Mouse (Mus musculus): ENCODE results near the gene Clmp.
"Not testable (repeated sequence)": the region's sequence is repeated elsewhere in the genome, so short reads cannot be mapped to it uniquely, and the experiment has no call there.

Gene Clmp

DNA sequence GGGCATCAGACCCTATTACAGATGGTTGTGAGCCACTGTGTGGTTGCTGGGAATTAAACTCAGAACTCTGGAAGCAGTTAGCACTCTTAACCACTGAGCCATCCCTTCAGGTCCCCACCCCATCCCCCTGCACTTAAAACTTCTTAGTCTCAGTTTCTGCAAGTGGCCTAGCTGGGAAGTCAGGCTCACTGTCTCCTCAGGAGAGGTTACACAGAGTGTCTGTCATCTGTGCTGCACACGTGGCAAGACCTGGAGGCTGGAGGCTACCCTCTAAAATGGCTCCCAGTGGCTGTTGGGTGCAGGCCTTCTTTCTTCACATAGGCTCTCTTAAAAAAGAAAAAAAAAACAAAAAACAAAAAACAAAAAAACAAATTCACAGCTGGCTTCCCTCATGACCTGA lies 90.3 kb downstream of the Clmp start:
- no peak for DNase-seq (ENCODE audit: low read depth, low spot score)

DNA sequence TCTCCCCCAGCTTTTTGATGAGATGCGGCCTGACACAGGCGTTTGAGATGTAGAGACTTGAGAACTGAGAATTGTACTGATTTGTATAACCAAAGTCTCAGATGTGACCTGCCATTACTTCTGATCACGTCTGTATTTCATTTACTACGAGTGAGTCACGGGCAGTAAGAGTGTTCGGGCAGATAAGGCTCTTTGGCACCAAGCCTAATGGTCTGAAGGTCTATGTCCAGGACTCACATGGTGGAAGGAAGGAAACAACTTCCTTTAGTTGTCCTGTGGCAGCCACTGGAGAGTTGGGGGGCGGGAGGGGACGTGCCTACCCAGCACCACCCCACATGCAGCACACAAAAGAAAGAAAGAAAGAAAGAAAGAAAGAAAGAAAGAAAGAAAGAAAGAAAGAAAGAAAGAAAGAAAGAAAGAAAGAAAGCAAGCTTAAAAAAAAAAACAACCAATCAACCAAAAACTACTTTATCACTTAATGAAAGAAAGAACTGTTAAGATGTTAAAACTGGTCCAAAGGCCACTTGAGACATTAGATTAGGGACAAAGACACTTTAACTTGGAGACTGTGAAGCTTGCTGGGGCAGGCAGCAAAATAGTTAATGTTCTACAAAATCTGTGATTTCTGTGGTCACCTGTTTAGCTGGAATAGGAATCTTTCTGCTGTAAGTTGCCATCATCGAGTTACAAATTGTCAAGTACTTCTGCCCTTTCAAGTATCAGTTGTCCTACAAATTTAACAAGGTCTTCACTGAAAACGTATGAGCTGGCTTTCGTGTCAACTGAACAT lies 90.9 kb downstream of the Clmp start:
- DNase-seq (ENCODE audit: low read depth, low spot score): no peak

DNA sequence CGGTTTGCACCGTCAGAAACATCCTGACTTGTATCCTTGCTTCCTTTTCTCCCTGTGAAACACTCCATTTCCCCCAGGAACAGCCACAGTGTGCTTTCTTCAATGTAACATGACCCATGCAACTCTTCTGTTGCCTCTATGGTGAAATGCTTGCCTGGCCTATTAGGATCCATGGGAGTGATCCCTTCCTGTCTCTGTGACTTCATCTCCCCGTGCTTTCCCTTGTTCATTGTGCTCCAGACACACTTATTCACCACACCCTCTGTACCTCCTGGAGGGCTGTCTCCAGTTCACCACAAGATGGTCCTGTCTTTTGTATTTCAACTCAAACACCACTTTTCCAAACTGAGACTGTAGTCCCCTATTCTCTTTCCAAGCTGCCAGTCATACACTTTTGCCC lies 94.3 kb downstream of the Clmp start:
- no peak for DNase-seq (ENCODE audit: low read depth, low spot score)

DNA sequence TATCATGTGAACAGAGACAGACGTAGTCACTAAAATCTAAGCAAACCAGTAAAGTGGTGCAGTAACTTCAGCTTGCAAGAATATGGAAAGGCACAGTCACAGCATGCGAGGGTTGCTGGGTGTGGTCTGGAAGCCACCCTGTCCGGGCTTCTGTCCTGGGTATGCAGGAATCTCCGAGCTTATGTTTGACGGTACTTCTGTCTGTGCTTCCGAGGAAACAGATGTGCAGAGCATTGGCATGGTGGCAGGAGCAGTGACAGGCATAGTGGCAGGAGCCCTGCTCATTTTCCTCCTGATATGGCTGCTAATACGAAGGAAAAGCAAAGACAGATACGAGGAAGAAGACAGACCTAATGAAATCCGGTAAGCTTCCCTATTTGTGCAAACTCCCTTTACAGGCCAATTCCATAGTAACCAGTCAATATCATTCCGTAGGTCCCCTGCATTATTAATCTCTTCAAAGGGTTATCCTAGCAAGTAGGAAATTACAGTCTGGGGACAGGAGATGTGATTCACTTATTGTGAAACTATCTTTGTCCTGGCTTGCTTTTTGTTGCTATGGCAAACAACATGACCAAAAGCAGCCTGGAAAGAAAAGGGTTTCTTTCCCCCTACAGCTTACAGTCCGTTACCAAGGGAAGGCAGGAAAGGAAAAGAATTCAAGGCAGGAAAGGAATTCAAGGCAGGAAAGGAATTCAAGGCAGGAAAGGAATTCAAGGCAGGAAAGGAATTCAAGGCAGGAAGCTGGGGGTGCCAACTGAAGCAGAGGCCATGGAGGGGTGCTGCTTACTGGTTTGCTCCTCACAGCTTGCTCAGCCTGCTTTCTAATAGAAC lies 95.3 kb downstream of the Clmp start:
- no peak for DNase-seq (ENCODE audit: low read depth, low spot score)

DNA sequence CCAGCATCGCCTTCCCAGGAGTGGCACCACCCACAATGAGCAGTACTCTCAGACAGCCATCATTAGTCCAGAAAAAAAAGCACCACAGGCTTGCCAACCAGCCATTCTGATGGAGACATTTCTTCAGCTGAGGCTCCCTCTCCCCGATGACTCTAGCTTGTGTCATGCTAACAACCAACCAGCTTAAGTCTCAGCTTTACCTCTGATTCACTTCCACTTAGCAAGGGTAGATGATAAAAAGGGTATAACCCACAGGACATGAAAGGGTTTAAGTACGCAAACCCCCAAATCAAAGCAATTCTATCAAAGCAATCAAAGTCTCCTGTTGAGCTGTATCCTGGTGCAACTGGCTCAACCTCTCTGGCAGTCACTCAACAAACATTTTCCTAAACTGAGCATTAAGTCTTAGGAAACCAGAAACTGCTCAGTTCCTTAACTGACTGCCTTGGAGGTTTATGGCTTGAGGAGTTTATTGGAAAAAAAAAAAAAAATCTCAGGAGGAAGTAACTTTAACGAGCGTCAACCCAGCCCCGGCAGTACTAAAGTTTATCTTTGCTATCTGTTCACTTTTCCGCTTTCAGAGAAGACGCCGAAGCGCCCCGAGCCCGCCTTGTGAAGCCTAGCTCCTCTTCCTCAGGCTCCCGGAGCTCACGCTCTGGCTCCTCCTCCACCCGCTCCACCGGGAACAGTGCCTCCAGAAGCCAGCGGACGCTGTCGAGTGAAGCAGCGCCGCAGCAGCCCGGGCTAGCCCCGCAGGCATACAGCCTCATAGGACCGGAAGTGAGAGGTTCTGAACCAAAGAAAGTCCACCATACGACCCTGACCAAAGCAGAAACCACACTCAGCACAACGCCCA lies 96.2 kb downstream of the Clmp start:
- DNase-seq (ENCODE audit: low read depth, low spot score): no peak

DNA sequence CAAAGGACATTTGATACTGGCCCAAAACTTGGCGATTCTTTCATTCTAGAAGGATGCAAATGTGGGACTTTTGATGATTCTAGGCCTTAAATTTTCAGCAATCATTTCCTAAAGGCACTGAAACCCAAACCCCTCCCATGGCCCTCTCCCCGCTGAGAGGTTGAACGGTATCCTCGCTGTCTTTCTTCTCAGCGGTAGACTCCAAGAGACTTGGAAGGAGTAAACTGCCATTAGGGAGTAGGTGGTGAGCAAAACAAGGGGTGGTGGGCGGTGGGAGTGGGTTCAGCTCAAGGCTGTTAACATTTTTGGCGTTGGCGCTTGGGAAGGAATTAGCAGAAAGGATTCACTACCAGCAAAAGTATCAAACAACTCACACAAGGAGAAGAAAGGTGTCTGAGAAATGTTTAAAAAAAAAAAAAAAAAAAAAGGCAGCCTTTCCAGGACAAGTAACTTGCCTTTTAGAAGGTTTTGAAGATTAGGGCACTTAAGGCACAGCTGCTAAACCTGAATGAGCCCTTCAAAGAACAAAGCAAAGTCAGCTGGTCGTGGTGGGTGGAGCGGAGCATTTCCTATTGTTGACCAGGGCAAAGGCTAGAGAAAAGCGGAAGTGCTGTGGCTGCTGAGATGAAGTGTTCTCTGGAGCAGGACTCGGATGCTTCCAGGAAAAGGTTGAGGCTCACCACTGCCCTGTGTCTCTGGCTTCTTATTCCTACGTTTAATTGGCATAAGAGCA lies 98.0 kb downstream of the Clmp start:
- no peak for DNase-seq (ENCODE audit: low read depth, low spot score)

DNA sequence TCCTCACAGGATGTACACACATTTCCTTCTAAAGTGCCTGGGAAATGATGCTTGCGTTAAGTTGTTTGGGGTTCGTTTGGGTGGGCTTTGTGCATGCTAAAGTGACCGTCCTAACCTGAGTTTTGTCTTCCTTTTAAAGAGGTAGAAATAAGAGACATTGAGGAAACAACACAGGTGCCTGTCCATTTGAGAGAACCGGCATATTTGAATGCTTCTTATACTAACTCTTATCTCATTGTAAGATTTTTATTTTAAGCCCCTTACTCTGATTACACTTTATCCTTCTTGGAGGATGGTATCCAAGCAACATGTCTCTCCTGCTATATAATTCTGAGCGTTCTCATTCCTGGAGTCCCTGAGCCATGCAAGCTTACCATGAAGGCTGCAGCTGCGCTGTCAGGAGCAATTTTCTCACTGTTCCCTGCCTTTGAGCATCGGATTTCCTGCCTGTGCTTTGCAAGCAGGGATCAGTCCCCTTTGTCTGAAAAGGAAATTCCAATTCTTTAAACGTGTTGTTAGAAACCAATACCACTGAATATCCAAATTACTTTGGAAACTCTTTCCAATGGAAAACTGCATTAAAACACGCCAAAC lies 98.7 kb downstream of the Clmp start:
- DNase-seq (ENCODE audit: low read depth, low spot score): no peak

DNA sequence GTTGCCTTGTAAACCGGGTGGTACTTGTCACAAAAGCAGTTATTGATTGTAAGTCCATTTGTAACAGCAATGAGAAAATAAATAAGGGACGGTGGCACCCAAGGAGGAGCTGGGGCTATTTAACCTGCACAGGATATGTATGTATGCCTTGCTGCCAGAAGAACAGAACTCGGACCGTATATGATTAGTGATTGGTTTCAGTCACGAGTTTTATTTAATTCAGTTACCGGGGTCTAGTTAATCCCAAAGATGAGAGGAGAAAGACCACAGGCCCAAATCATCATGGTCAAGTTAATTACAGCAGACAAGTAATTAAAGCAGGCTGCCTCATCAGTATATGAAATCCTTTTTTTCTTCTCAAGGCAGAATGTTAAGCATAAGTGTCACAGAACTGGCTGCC lies 99.7 kb downstream of the Clmp start:
- DNase-seq (ENCODE audit: low read depth, low spot score): no peak

DNA sequence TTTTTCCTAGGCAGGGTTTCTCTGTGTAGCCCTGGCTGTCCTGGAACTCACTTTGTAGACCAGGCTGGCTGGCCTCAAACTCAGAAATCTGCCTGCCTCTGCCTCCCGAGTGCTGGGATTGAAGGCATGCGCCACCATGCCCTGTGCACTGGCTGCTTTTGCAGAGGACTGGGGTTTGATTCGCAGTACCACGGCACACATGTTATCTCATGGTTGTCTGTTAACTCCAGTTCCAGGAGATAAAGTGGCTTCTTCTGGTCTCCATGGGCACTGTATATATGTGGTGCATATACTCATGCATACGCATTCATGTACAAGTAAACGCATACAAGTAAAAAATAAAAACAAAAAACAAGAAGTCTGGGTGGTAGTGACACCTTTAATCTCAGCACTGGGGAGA lies 101.1 kb downstream of the Clmp start:
- not testable (repeated sequence) for DNase-seq (ENCODE audit: low read depth, low spot score)

DNA sequence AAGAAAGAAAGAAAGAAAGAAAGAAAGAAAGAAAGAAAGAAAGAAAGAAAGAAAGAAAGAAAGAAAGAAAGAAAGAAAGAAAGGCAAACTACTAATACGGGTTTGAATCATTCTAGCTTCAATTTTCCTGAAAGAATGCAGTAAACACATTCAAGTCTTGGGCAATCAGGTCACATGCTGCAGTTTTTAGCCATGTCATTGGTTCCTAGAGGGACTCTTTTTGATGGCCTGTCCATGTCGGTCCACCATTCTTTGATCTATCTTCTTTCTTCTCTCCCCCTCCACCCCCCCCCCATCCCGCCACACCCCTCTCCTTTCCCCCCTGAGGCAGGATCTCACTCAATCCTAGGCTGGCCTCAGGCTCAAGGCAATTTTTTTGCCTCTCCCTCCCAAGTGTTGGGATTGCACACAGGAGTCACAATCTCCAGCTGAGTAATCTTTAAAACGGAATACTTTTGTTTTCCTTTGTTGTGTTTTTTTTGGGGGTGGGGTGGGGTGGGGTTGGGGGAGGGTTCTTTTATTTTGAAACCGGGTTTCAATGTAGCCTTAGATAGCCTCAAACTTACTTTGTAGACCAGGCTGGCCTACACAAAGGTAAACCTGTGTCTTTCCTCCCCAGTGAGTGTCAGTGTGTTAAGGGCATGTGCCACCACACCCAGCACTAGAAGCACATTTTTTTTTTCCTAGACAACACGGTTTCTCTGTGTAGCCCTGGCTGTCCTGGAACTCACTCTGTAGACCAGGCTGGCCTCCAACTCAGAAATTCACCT lies 106.3 kb downstream of the Clmp start:
- DNase-seq (ENCODE audit: low read depth, low spot score): no peak

DNA sequence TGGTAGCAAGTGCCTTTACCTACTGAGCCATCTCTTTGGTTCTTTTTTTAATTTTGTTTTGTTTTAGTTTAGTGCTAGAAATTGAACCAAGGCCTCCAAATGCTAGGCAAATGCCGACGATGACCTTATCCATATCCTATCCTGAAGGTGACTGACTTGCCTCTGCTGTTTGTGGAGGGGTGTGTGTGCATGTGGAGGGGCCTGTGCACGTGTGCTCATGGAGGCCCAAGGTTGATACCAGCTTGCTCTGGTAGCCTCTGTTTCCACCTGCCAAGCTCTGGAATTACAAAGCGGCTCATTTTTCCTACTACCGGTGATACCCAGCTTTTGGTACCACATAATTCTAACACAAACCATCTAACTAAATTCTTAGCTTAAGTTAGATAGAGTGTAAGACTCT lies 107.8 kb downstream of the Clmp start:
- no peak for DNase-seq (ENCODE audit: low read depth, low spot score)

DNA sequence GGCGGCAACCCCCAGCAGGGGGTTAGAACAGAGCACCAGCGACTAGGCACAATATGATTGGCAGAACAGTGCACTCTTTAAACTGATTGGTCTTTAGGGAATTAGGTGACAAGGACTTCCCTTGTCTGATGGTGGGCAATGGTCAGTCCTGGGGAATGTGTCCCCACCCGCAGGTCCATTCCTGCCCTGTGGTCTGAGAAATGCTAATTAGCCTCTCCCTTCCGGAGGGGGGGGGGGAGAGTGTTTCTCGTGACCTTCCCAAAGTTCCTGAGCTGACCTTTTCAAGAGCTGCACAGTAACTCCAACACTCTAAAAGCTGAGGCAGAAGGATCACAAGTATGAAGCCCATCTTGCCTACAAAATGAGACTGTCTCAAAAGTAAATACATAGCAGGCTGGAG lies 108.5 kb downstream of the Clmp start:
- DNase-seq (ENCODE audit: low read depth, low spot score): no peak

DNA sequence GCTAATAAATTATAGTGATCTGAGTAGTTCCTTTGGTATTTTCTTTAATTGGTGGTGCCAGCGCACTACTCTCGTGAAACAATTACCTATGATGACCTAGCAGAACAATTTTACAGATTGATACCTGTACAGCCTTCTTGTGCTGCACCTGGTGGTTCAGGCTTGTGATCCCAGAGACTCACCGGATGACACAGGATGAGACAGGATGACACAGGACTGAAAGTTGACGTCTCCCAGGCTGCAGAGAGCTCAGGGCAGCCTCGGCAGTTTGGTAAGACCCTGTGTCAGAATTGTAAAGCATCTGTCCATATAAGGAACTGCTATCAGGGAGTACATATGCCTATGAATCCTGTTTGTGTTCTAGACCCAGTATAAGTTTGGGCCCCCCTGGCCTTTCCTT lies 109.2 kb downstream of the Clmp start:
- DNase-seq (ENCODE audit: low read depth, low spot score): no peak

DNA sequence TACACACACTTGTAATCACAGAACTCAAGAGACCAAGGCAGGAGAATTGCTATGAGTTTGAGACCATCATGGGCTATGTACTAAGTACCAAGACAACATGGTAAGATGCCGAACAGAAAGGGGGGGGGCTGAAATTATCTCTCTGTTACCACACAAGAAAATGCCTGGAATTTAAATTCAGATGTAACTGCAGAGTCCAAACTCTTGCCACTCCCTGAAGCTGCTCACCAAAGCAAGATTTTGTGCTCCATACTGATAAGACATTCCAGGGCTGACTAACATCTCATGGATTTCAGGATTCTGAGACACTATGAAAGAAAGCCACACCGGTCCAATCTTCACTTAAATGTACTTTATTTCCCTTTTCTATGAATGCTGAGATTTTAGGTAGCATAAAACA lies 109.8 kb downstream of the Clmp start:
- DNase-seq (ENCODE audit: low read depth, low spot score): no peak

DNA sequence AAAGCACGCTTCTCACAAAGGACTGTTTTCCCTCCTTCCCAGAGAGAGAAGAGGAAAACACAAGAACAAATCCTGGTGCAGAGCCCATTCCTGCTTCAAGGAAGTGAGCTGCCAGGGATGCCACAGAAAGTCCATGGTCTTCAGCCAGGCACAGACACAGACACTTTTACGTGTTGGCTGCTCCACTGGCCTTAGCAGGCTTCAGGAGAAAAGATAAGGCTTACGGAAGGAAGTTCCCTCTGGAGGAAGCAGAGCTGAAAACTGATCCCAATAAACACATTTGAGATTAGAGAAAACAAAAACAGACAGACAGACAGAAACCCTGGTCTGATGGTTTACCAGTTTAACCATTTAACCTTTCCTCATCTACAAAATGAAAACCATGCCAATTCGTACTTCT lies 110.3 kb downstream of the Clmp start:
- no peak for DNase-seq (ENCODE audit: low read depth, low spot score)

DNA sequence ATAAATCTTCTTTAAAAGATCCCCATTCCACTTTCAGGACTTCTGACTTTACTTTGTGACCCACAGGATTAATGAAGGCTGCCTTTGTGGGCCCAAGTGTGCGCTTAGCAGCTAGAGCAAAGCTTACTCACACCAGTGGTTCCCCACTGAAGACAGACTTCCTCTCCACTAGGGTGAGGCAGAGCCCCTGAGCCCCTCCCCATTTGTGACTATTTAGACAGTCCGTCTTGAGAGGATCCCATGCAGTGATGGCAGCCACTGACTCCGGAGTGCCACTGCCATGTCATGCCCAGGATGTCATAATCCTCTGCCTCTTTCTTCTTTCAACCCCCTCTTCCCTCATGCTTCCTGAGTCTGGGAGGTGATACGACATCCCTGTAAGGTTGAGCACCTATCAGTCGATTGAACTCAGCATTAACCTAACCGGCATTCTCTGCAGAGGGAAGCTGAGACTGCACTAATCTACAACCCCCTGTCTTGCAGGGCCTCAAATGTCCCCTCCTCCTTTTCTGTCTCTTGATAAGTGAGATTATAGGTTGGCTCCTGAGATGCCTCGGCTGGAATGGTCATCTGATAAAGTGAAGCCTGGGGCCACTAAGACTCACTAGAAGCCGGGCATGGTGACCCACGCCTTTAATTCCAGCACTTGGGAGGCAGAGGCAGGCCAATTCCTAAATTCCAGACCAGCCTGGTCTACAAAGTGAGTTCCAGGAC lies 112.6 kb downstream of the Clmp start:
- DNase-seq (ENCODE audit: low read depth, low spot score): no peak

DNA sequence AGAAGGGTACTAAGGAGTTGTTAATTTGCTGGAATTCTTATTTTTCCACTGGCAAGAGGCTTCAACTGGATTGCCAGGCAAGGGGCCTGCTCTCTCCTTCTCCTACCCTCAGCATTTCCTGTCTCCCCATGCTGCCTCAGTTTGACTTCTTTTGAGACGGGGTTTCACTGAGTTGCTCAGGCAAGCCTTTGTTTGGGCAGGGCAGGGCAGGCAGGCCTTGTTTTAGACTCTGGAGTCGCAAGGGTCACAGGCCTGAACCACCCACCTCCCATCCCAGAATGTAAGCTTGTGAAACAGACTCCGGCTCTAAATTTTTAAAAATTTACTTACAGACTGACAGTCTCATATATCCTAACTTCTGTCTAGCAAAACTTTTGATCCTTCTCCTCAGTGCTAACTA lies 113.3 kb downstream of the Clmp start:
- DNase-seq (ENCODE audit: low read depth, low spot score): no peak

DNA sequence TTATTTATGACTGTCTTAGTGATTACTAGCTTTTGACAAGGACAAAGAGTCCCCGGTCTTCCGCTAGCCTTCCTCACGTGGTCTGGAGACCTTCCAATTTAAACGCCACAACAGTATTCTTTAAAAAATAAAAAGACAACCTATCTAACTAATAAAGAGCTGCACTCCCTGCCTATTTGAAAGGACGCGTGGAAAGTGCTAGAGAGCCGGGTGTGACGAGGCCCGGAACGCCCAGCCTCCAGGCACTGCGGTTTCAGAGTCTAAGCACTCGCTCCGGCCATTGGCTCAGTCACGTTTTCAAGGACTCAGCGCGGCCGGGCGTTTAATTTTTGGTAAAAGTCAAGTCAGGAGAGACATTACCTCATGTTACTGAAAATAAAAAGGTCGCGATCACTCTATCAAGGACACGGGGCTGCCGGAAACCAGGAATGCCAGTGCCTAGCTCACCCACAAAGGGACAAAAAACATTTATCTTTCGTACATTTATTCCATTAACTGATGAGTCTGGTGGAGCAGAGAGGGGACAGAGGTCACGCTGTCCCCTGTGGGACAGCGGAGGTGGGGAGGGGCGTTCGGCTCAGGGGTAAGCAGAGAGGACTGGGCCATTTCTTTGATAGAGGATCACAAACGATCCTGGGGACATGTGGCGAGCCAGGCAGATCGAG lies 114.2 kb downstream of the Clmp start:
- no peak for DNase-seq (ENCODE audit: low read depth, low spot score)
